Mouse (Mus musculus): ENCODE measurements around the gene Dock6. TPM values are rescaled to one million over a fixed set of nuclear protein-coding genes. Genes with fewer than 3 reads are reported as not detected.

Dock6 gene
- total RNA-seq, 2 experiments from 2014 or later, result 32.6 to 34.5 TPM

GRCm38 (mm10) chr9:21752252-21752792 lies 100.1 kb downstream of the Dock6 start:
- no peak for DNase-seq (ENCODE audit: low spot score in 2 of 2)

GRCm38 (mm10) chr9:21751347-21751746 lies 101.1 kb downstream of the Dock6 start:
- peak in 1 of 2 experiments; percentile 45 for DNase-seq (ENCODE audit: low spot score in 2 of 2)

GRCm38 (mm10) chr9:21750370-21750769 lies 102.1 kb downstream of the Dock6 start:
- DNase-seq (ENCODE audit: low spot score in 2 of 2), result no peak

Small RNA genes lying within 50 kb of the gene (microRNA-seq; reads per million reads assigned to microRNA genes)
- 15.2 to 23.1 reads per million in 2 experiments for gene Mir7083

Other genes starting within 250 kb of the Dock6 start
- 100 to 1,000 TPM; 122 to 123 TPM for gene Smarca4, start 236.5 kb downstream of the Dock6 start, total RNA-seq (2021)
- gene Ldlr, start 129.2 kb downstream of the Dock6 start, total RNA-seq (2021), result 10 to 100 TPM; 17.2 to 21.3 TPM
- 1 to 10 TPM; 4.6 to 6.4 TPM for gene Spc24, start 92.3 kb downstream of the Dock6 start, total RNA-seq (2021)
- gene Kank2, start 53.9 kb downstream of the Dock6 start, total RNA-seq (2021), result 1 to 10 TPM; 7.5 to 7.8 TPM
- gene Angptl8, start 17.1 kb downstream of the Dock6 start, total RNA-seq (2021), result not detected
- gene Rab3d, start 65.6 kb upstream of the Dock6 start, total RNA-seq (2021), result 10 to 100 TPM; 30.4 to 36.7 TPM
- 10 to 100 TPM; 15.5 to 16.1 TPM for gene Ccdc159, start 74.8 kb upstream of the Dock6 start, total RNA-seq (2021)
- gene Tmem205, start 74.9 kb upstream of the Dock6 start, total RNA-seq (2021), result 10 to 100 TPM; 30.4 to 35.3 TPM
- gene Plppr2, start 84.4 kb upstream of the Dock6 start, total RNA-seq (2021), result 100 to 1,000 TPM; 312 to 317 TPM
- 10 to 100 TPM; 13.5 to 14.5 TPM for gene Swsap1, start 103.1 kb upstream of the Dock6 start, total RNA-seq (2021)
- gene Epor, start 110.9 kb upstream of the Dock6 start, total RNA-seq (2021), result 1 to 10 TPM; 2.0 to 3.2 TPM
- 1 to 10 TPM; 1.4 to 2.2 TPM for gene Rgl3, start 136.8 kb upstream of the Dock6 start, total RNA-seq (2021)
- 1 to 10 TPM; 5.3 to 5.7 TPM for gene Ccdc151, start 150.0 kb upstream of the Dock6 start, total RNA-seq (2021)
- gene Prkcsh, start 150.2 kb upstream of the Dock6 start, total RNA-seq (2021), result 10 to 100 TPM; 90.5 to 96.5 TPM
- 100 to 1,000 TPM; 197 to 205 TPM for gene Elavl3, start 199.4 kb upstream of the Dock6 start, total RNA-seq (2021)
- gene Gm49318, start 218.6 kb upstream of the Dock6 start, total RNA-seq (2021), result 1 to 10 TPM in 1 of 2 experiments, not detected in 1; 6.2 TPM
- gene Zfp653, start 218.7 kb upstream of the Dock6 start, total RNA-seq (2021), result 10 to 100 TPM; 19.4 to 21.1 TPM
- gene Ecsit, start 232.8 kb upstream of the Dock6 start, total RNA-seq (2021), result 10 to 100 TPM; 45.8 to 46.8 TPM
- under 1 TPM; 0.42 to 0.43 TPM for gene Cnn1, start 246.6 kb upstream of the Dock6 start, total RNA-seq (2021)